Mouse (Mus musculus): ENCODE results near the gene Frmpd1. TPM values are rescaled to one million over a fixed set of nuclear protein-coding genes. Genes with fewer than 3 reads are reported as not detected.

Gene Frmpd1
- polyA plus RNA-seq, 1 experiment: 3.4 TPM

DNA sequence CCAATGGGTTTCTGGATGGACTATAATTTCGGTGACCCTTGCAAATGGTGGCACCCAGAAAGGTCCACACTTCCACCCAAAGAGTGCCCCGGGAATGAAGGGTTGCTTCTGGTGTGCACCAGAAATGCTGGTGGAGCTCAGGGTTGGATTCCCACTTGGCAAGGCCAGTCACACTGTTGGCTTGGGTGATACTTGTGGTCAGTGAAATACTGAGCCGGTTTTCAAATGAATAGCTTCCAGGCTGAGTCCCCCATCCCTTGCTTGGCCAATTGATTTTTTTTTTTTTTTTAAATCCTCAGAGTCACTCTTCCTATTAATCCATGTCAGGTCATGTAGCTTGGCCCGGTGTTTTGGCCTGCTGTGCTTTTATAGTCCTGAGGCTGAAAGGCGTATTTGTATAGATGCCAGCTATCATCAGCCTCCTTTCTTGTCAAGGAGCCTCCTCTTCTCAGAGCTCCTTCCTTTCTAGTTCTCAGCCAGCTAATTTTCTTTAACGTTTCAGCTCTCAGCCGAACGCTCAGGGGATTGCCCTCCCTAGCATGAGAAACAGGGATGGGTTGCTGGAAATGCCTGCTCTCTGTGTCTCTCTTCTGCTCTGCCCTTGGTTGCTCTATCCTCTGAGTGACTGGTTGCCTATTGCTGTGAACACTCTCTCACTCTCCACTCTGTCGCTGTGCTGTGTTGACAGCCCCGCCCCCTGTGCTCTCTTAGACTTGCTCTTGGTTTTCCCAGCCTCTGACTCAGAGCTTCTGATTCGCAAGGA lies 69.3 kb downstream of the Frmpd1 start:
- TF ChIP-seq CTCF (IDR thresholded peaks at IDR 0.05; ENCODE audit: control insufficient read depth, insufficient read depth, insufficient replicate concordance, low read depth, low read length) (no peak), POLR2A (IDR thresholded peaks at IDR 0.05; ENCODE audit: control insufficient read depth, low read depth, low read length) (no peak)
- Histone ChIP-seq H3K27me3 (ENCODE audit: control insufficient read depth, insufficient read depth, low read length) (no peaks in the 10 kb centered on the region), H3K4me1 (ENCODE audit: control insufficient read depth, insufficient read depth, low read length) (no peaks in the 10 kb centered on the region), H3K27ac (ENCODE audit: control insufficient read depth, insufficient read depth, low read depth, low read length) (no peak overlapping the region), H3K4me3 (ENCODE audit: control insufficient read depth, low read depth, low read length) (no peak overlapping the region), H3K36me3 (ENCODE audit: control insufficient read depth, insufficient read depth, low read length) (no peaks in the 10 kb centered on the region)

DNA sequence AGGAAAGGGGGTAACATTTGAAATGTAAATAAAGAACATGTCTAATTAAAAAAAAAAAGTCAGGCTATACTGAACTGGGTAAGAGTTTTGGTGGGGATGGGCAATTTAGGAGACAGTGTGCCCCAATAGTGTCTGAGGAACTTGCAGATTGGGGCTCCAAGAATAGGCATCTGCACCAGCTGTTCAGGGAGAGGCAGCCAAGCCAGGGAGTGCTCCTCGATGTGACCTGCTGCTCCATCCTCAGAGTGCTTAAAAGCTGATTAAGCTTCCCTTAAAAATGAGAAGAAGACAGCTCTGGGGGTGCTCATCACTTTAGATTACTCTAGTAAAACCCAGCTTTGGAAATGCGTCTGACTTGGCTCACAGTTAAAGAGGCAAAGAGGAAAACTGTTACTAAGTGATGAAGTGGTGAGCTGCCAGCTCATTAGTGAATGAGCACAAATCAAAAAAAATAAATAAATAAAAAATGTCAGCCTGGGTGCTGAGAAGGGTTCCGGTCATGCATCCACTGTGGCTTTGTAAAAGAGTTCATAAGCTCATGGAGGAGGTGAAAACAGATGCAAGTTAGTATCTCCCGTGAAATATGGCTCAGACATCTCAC lies 74.7 kb downstream of the Frmpd1 start:
- Histone ChIP-seq H3K4me1 (ENCODE audit: control insufficient read depth, insufficient read depth, low read length) (no peaks in the 10 kb centered on the region), H3K27ac (ENCODE audit: control insufficient read depth, insufficient read depth, low read depth, low read length) (no peak overlapping the region), H3K36me3 (ENCODE audit: control insufficient read depth, insufficient read depth, low read length) (no peaks in the 10 kb centered on the region), H3K4me3 (ENCODE audit: control insufficient read depth, low read depth, low read length) (no peak overlapping the region), H3K27me3 (ENCODE audit: control insufficient read depth, insufficient read depth, low read length) (no peaks in the 10 kb centered on the region)
- TF ChIP-seq CTCF (IDR thresholded peaks at IDR 0.05; ENCODE audit: control insufficient read depth, insufficient read depth, insufficient replicate concordance, low read depth, low read length) (no peak), POLR2A (IDR thresholded peaks at IDR 0.05; ENCODE audit: control insufficient read depth, low read depth, low read length) (no peak)

DNA sequence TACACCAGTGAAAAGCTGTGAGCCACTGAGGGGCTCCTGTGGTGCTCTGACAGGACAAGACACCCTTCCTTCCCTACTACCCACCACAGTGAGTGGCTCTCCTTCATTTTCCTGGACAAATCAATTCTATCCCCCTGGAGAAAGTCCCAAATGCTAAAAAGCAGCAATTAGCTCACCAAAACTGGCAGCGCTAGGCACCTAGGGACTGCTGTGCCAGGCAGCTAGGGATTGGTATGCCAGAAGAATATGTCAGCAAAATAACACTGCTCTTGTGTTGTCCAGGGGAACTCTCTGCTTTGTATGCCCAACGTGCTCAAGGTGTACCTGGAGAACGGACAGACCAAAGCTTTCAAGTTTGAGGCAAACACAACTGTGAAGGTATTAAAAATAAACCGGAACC lies 76.9 kb downstream of the Frmpd1 start:
- TF ChIP-seq CTCF (IDR thresholded peaks at IDR 0.05; ENCODE audit: control insufficient read depth, insufficient read depth, insufficient replicate concordance, low read depth, low read length): no peak
- no peak for TF ChIP-seq POLR2A (IDR thresholded peaks at IDR 0.05; ENCODE audit: control insufficient read depth, low read depth, low read length)
- Histone ChIP-seq H3K27me3 (ENCODE audit: control insufficient read depth, insufficient read depth, low read length) (no peaks in the 10 kb centered on the region), H3K36me3 (ENCODE audit: control insufficient read depth, insufficient read depth, low read length) (no peaks in the 10 kb centered on the region), H3K4me1 (ENCODE audit: control insufficient read depth, insufficient read depth, low read length) (no peaks in the 10 kb centered on the region), H3K4me3 (ENCODE audit: control insufficient read depth, low read depth, low read length) (no peak overlapping the region), H3K27ac (ENCODE audit: control insufficient read depth, insufficient read depth, low read depth, low read length) (no peak overlapping the region)

DNA sequence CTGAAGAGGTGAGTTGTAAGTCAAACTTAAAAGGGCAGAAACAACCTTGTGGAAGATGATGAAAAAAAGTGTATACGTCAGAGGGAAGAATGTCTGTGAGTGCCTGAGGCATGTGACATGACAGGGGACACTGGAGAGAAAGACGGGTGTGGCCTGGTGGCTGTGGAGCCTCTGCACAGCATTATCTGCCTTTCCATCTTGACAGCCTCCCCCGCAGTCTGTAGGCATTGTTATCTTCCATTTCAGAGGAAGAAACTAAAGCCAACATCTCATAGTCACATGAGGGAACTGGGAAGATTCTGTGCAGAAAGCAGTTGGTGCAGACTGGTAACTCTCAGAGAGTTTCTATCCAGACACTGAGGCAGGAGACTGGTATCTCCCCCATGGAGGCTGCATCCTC lies 83.2 kb downstream of the Frmpd1 start:
- TF ChIP-seq CTCF (IDR thresholded peaks at IDR 0.05; ENCODE audit: control insufficient read depth, insufficient read depth, insufficient replicate concordance, low read depth, low read length) (no peak), POLR2A (IDR thresholded peaks at IDR 0.05; ENCODE audit: control insufficient read depth, low read depth, low read length) (no peak)
- Histone ChIP-seq H3K4me3 (ENCODE audit: control insufficient read depth, low read depth, low read length) (no peak overlapping the region), H3K36me3 (ENCODE audit: control insufficient read depth, insufficient read depth, low read length) (no peaks in the 10 kb centered on the region), H3K27ac (ENCODE audit: control insufficient read depth, insufficient read depth, low read depth, low read length) (no peak overlapping the region), H3K4me1 (ENCODE audit: control insufficient read depth, insufficient read depth, low read length) (no peaks in the 10 kb centered on the region), H3K27me3 (ENCODE audit: control insufficient read depth, insufficient read depth, low read length) (no peaks in the 10 kb centered on the region)

DNA sequence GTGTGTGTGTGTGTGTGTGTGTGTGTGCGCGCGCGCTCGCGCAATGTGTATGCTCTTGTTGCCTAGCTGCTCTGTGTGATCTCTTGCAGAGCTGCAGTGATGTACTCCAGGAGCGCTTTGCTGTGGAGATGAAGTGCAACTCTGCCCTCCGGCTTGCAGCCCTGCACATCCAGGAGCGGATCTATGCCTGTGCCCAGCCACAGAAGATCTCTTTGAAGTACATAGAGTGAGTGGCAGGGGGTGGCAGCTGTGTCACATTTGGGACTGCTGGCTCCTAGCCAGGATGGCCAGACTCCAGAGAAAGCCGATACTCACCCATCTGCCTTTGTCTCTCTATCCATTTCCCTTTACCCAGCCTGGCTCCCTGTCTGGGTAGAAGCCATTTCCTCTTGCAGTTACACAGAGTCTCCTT lies 86.4 kb downstream of the Frmpd1 start:
- TF ChIP-seq POLR2A (IDR thresholded peaks at IDR 0.05; ENCODE audit: control insufficient read depth, low read depth, low read length) (no peak), CTCF (IDR thresholded peaks at IDR 0.05; ENCODE audit: control insufficient read depth, insufficient read depth, insufficient replicate concordance, low read depth, low read length) (no peak)
- Histone ChIP-seq H3K27ac (ENCODE audit: control insufficient read depth, insufficient read depth, low read depth, low read length) (no peak overlapping the region), H3K27me3 (ENCODE audit: control insufficient read depth, insufficient read depth, low read length) (no peaks in the 10 kb centered on the region)

GRCm38 (mm10) chr4:45275770-45276169 lies 91.1 kb downstream of the Frmpd1 start:
- no peak overlapping the region for H3K4me3 ChIP-seq (ENCODE audit: control insufficient read depth, low read depth, low read length)
- no peaks in the 10 kb centered on the region for H3K27me3 ChIP-seq (ENCODE audit: control insufficient read depth, insufficient read depth, low read length)
- H3K27ac ChIP-seq (ENCODE audit: control insufficient read depth, insufficient read depth, low read depth, low read length): no peak overlapping the region
- no peaks in the 10 kb centered on the region for H3K4me1 ChIP-seq (ENCODE audit: control insufficient read depth, insufficient read depth, low read length)
- TF ChIP-seq CTCF (IDR thresholded peaks at IDR 0.05; ENCODE audit: control insufficient read depth, insufficient read depth, insufficient replicate concordance, low read depth, low read length): no peak
- no peak for TF ChIP-seq POLR2A (IDR thresholded peaks at IDR 0.05; ENCODE audit: control insufficient read depth, low read depth, low read length)
- H3K36me3 ChIP-seq (ENCODE audit: control insufficient read depth, insufficient read depth, low read length): no peaks in the 10 kb centered on the region

More for the DNA sequence above, 86.4 kb downstream of the Frmpd1 start:
- Histone ChIP-seq H3K4me1 (ENCODE audit: control insufficient read depth, insufficient read depth, low read length) (no peaks in the 10 kb centered on the region), H3K4me3 (ENCODE audit: control insufficient read depth, low read depth, low read length) (no peak overlapping the region), H3K36me3 (ENCODE audit: control insufficient read depth, insufficient read depth, low read length) (no peaks in the 10 kb centered on the region)

GRCm38 (mm10) chr4:45279292-45279691 lies 94.6 kb downstream of the Frmpd1 start:
- H3K4me1 ChIP-seq (ENCODE audit: control insufficient read depth, insufficient read depth, low read length): no peaks in the 10 kb centered on the region; the same call in 1 of the 2 replicates
- TF ChIP-seq POLR2A (IDR thresholded peaks at IDR 0.05; ENCODE audit: control insufficient read depth, low read depth, low read length): no peak
- TF ChIP-seq CTCF (IDR thresholded peaks at IDR 0.05; ENCODE audit: control insufficient read depth, insufficient read depth, insufficient replicate concordance, low read depth, low read length): peak; percentile 12; the same call in 1 of the 2 replicates
- no peaks in the 10 kb centered on the region for H3K36me3 ChIP-seq (ENCODE audit: control insufficient read depth, insufficient read depth, low read length)
- H3K4me3 ChIP-seq (ENCODE audit: control insufficient read depth, low read depth, low read length): no peak overlapping the region
- H3K27me3 ChIP-seq (ENCODE audit: control insufficient read depth, insufficient read depth, low read length): no peaks in the 10 kb centered on the region
- no peak overlapping the region for H3K27ac ChIP-seq (ENCODE audit: control insufficient read depth, insufficient read depth, low read depth, low read length)
